Mouse (Mus musculus) stomach, embryonic 15.5 days (tissue): ENCODE data around the gene Fxyd5. TPM values are rescaled to one million over a fixed set of nuclear protein-coding genes. Genes with fewer than 3 reads are reported as not detected.

Experiments
- ATAC-seq: fragments of 200-750 bp; cut with Nextera tagmentation; 2 replicates; pipeline ENCODE4 v1.8.0; 2017; ENCODE audit warnings: low read depth, moderate number of reproducible peaks, moderate TSS enrichment; ENCODE audit not compliant: insufficient read depth, low FRiP score
- H3K27ac ChIP-seq: fragments of 300-500 bp; sonication (generic); 2 replicates; pipeline ENCODE4 v1.5.1; 2015; ENCODE audit warnings: mild to moderate bottlenecking, inconsistent platforms
- H3K27me3 ChIP-seq: fragments of 300-500 bp; sonication (generic); replicated peaks from 2 replicates; pipeline ENCODE4 v1.6.1; 2015; ENCODE audit warnings: inconsistent platforms
- H3K36me3 ChIP-seq: fragments of 300-500 bp; sonication (generic); 2 replicates; pipeline ENCODE4 v1.6.1; 2015; ENCODE audit warnings: inconsistent platforms
- H3K4me1 ChIP-seq: fragments of 300-500 bp; sonication (generic); 2 replicates; pipeline ENCODE4 v1.6.1; 2015; ENCODE audit warnings: inconsistent platforms
- H3K4me2 ChIP-seq: fragments of 300-500 bp; sonication (generic); 2 replicates; pipeline ENCODE4 v1.6.1; 2015; ENCODE audit warnings: mild to moderate bottlenecking, inconsistent platforms
- H3K4me3 ChIP-seq: fragments of 300-500 bp; sonication (generic); replicated peaks from 2 replicates; pipeline ENCODE4 v1.5.1; 2015; ENCODE audit warnings: inconsistent platforms
- H3K9ac ChIP-seq: fragments of 300-500 bp; sonication (generic); 2 replicates; pipeline ENCODE4 v1.6.1; 2015; ENCODE audit warnings: inconsistent platforms
- H3K9me3 ChIP-seq: fragments of 300-500 bp; sonication (generic); 2 replicates; pipeline ENCODE4 v1.6.1; 2016; ENCODE audit warnings: inconsistent platforms
- WGBS: fragments of 180-500 bp; shearing (Covaris S2); methylation state at CpG from one replicate; pipeline ENCODE4 v1.1.7; 2015; 5-methylcytosine and 5-hydroxymethylcytosine counted together
- polyA plus RNA-seq: library from polyadenylated mRNA; unstranded; fragments of >200 nt; fragmentation: Nextera tagmentation; extraction: Ambion mirVana; gene quantifications from 2 replicates; pipeline ENCODE4 v1.2.1, GENCODE M21; 2015

Gene Fxyd5
- polyA plus RNA-seq, 1 experiment from 2014 or later: 27.1 TPM

DNA sequence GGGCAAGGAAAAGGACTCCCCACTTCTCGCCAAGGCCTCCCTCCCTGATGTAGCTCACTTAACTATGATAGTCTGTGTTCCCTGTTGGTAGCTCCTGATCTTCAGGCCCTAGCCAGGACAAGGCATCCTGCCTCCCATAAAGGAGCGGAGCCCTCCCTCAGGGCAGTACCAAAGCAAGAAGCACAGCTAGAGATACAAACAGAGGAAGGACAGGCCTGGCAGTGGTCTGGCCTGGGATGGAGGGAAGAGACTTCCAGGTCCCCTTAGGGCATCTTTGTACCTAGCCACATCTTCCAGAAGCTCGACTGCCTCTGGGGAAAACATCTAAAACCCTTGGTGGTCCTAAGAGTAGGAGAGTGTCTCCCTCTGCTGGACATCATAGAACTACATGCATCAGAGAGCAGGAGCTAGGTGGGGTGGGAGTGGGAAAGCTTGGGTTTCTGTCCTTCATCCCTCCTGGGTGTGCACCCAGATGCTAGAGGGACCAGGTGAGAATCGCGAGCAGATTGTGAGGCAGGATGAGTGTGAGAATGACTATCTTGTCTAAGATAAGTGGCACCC, 35.7 kb upstream of the Fxyd5 start:
- no peak for ATAC-seq
- Histone ChIP-seq H3K9ac (no peak overlapping the region), H3K4me1 (peaks cover 9% of the 10 kb centered on the region), H3K9me3 (no peaks in the 10 kb centered on the region), H3K4me2 (no peak overlapping the region), H3K27me3 (no peaks in the 10 kb centered on the region), H3K27ac (no peak overlapping the region), H3K36me3 (no peaks in the 10 kb centered on the region), H3K4me3 (no peak overlapping the region)
- WGBS: 36% methylated on average over 5 of the region's 5 CpGs

DNA sequence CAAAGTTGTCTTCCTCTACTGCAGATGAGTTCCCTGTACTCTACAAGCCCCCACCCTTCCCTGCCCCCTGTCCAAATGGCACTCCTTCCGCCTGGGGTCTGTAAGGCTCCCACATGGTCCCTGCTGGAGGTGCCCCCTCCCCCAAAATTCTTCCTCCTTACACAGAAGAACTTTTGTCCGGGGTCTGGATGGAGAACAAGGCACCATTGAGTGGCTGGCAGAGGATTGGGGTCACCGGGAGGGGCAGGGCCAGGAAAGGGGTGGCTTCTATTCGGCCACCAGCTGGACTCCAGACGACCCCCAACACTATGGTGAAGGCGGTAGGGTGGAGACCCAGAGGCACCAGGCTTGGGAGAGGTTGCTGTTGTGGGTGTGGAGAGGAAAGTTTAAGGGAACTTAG, 35.2 kb upstream of the Fxyd5 start:
- H3K9me3 ChIP-seq: no peaks in the 10 kb centered on the region
- H3K4me3 ChIP-seq: no peak overlapping the region
- no peaks in the 10 kb centered on the region for H3K27me3 ChIP-seq
- peaks cover 10% of the 10 kb centered on the region for H3K4me1 ChIP-seq
- H3K4me2 ChIP-seq: no peak overlapping the region
- 50% methylated on average over 6 of the region's 6 CpGs for WGBS
- H3K27ac ChIP-seq: 0 out of 2 replicates have a peak overlapping the region, but pooled peaks have one; percentile 67
- no peak for ATAC-seq
- H3K36me3 ChIP-seq: no peaks in the 10 kb centered on the region
- no peak overlapping the region for H3K9ac ChIP-seq

DNA sequence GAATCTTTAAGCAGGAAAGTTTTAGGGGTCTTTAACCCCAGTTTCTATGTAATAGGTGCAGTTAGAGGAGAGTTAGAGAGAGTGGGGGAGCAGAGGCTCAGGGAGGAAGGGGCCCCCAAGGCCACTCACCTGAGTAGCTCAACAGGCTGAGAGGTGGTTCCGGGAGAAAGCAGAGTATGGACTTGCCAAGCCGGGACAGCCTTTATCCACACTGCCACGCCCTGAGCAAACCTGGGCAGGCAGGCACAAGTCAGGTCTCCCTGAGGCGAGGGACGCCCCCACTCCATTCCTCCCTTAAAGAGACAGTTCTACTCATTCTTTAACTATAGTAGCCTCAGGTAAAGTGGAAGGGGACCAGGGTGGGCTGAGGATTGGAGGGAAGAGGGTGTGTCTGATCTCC, 34.2 kb upstream of the Fxyd5 start, which contains the start of gene Fxyd3:
Fxyd3 (minus strand) TSS at position 213 of the 400 bp plus-strand sequence.
- H3K27ac ChIP-seq: peak within 1 kb of the TSS; percentile 67
- peak within 1 kb of the TSS; percentile 37 for H3K4me2 ChIP-seq
- ATAC-seq: peak; percentile 69
- no peak within 1 kb of the TSS; the same call in 1 of the 2 replicates for H3K9ac ChIP-seq
- peaks cover 16% of the 10 kb centered on the region for H3K4me1 ChIP-seq
- no peaks in the 10 kb centered on the region for H3K27me3 ChIP-seq
- 48% methylated on average over 5 of the region's 5 CpGs for WGBS
- H3K9me3 ChIP-seq: no peaks in the 10 kb centered on the region
- peak within 1 kb of the TSS; percentile 35 for H3K4me3 ChIP-seq
- no peaks in the 10 kb centered on the region for H3K36me3 ChIP-seq

DNA sequence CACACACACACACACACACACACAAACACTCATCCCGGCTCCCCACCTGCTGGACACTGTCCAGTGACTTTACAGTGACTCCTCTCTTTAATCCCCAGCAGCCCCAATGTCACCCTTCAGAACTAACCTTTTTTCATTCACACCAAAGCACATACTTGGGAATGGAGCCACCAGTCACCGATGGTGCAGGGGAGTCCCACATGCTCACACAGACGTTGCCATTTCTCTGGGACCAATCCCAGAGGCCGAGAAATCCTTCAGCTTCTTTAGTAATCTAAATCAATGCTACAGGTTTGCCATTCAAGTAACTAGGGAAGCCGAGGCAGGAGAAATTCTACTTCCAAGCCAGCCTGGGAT, 32.4 kb upstream of the Fxyd5 start:
- WGBS: 59% methylated on average over 5 of the region's 5 CpGs
- Histone ChIP-seq H3K9ac (no peak overlapping the region), H3K36me3 (no peaks in the 10 kb centered on the region), H3K27me3 (no peaks in the 10 kb centered on the region), H3K4me3 (peak overlapping the region; percentile 35; the same call in 1 of the 2 replicates), H3K27ac (peak overlapping the region; percentile 81), H3K4me2 (peak overlapping the region; percentile 37), H3K9me3 (no peaks in the 10 kb centered on the region), H3K4me1 (peaks cover 23% of the 10 kb centered on the region)
- ATAC-seq: no peak

DNA sequence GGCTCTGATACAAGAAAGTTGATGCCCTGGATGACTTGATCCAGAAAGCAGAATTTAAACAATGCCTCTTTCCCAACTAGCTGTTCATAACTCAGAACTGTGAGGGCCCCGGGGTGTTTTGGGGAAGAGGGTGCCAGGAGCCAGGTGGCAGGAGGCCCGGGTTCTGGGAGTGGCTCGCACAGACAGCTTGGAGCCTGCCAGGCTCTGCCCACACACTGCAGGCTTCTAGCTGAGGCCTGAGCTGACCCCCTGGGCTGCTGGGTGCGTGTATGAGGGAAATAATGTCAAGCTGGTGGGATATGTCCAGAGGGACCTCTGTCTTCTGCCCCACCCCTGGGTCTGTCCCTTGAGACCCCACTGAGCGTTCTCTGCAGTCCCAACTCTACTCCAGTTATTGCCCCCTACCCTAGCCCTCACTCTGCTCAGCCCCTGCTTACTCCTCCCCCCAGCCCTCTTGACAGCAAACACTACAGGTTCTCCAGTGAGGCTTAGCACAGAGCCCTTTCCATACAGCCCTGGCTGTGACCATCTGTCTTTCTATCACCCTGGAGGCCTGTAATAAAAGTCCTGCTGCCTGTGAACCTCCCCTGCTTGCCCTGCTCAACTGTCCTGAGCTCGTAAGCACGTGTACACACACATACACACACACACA, 31.9 kb upstream of the Fxyd5 start:
- 51% methylated on average over 7 of the region's 7 CpGs for WGBS
- Histone ChIP-seq H3K9ac (no peak overlapping the region; the same call in 1 of the 2 replicates), H3K36me3 (no peaks in the 10 kb centered on the region), H3K4me1 (peaks cover 23% of the 10 kb centered on the region), H3K4me3 (peak overlapping the region; percentile 35; the same call in 1 of the 2 replicates), H3K4me2 (peak overlapping the region; percentile 37), H3K27me3 (no peaks in the 10 kb centered on the region), H3K9me3 (no peaks in the 10 kb centered on the region), H3K27ac (peak overlapping the region; percentile 81)
- no peak for ATAC-seq

DNA sequence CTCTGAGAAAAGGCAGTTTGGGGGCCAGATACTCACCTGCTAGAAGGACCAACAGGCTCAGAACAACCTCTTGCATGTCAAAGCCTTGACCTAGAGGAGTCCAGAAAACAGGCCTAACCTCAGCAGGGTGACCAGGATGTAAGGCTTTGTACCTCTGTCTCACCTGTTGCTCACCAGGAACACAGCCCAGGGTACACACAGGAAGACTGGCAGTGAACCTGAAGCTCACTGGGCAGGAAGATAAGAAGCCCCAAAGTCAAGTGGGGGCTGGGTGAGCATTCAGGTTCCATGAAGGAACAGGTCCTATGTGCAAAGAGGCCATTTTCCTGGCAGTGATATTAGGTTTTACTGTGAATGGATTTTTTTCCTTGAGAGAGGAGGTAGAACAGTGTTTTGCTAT, 31.3 kb upstream of the Fxyd5 start:
- H3K4me2 ChIP-seq: no peak overlapping the region
- no peaks in the 10 kb centered on the region for H3K36me3 ChIP-seq
- peak overlapping the region; percentile 81 for H3K27ac ChIP-seq
- H3K9ac ChIP-seq: no peak overlapping the region
- H3K9me3 ChIP-seq: no peaks in the 10 kb centered on the region
- ATAC-seq: peak; percentile 24; the same call in 1 of the 2 replicates
- H3K27me3 ChIP-seq: no peaks in the 10 kb centered on the region
- H3K4me1 ChIP-seq: peaks cover 23% of the 10 kb centered on the region
- H3K4me3 ChIP-seq: no peak overlapping the region

DNA sequence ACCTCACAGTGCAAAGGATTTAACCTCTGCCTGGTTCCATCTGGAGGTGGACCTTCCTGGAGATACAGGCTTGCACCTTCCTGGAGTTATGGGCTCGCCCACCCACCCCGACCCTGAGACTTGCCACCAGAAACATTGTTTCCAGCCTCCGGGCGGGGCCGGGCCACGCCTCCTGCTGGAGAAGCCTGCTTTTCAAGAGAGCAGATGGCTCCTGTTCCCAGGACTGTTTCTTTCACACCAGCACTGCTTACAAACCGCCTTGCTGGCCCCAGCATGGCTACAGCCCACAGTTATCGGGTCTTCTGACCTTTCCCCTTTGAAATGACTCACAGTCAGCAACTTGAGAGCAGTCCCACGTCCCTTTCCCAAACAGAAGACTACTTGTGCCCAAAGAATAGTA, 30.0 kb upstream of the Fxyd5 start:
- Histone ChIP-seq H3K4me1 (peaks cover 31% of the 10 kb centered on the region), H3K36me3 (no peaks in the 10 kb centered on the region), H3K9ac (no peak overlapping the region), H3K9me3 (no peaks in the 10 kb centered on the region), H3K27ac (peak overlapping the region; percentile 81), H3K4me3 (no peak overlapping the region; the same call in 1 of the 2 replicates), H3K4me2 (peak overlapping the region; percentile 31), H3K27me3 (no peaks in the 10 kb centered on the region)
- no peak for ATAC-seq
- 26% methylated on average over 9 of the region's 9 CpGs for WGBS

DNA sequence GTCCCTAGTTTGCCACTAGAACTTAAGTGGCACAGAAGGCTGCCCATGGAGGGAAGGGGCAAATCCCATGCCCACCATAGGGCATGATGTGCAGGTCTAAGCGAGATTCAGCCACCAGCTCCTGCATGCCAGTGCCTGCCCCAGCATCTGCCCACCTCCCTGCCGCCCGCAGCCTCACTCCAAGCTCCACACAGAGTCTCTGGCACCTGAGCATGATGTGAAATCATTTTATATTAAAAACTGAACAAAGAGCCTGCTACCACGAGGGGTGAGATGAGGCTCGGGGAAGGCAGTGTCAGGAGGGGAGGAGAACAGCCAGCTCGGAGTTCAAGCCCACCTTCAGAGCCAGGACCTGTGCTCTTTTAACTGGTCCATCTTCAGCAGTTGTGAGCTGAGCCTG, 28.0 kb upstream of the Fxyd5 start:
- no peak for ATAC-seq
- WGBS: 72% methylated on average over 6 of the region's 6 CpGs
- Histone ChIP-seq H3K4me2 (no peak overlapping the region), H3K4me3 (no peak overlapping the region), H3K27ac (no peak overlapping the region), H3K36me3 (no peaks in the 10 kb centered on the region), H3K4me1 (peaks cover 33% of the 10 kb centered on the region), H3K27me3 (no peaks in the 10 kb centered on the region), H3K9me3 (no peaks in the 10 kb centered on the region), H3K9ac (no peak overlapping the region)

DNA sequence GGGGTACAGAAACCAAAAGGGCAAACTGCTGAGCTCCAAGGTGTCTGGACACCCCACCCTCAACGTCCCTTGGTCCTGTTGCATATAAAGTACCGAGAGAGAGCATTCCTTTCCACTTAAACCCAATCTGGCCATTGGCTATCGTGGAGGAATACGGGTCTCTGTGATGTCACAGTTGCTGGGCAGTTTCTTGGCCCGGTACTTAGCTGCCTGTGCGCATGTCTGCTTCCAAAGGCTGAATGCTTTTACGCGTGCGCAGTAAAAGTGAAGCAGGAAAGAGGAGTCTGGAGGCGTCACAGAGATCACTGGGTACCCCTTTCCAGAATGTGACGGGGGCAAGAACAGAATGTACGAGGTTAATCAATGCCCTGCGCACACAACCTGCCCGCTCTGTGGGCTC, 27.2 kb upstream of the Fxyd5 start:
- Histone ChIP-seq H3K27ac (no peak overlapping the region), H3K4me2 (no peak overlapping the region), H3K4me1 (peaks cover 33% of the 10 kb centered on the region), H3K36me3 (no peaks in the 10 kb centered on the region), H3K4me3 (no peak overlapping the region), H3K27me3 (no peaks in the 10 kb centered on the region), H3K9me3 (no peaks in the 10 kb centered on the region), H3K9ac (no peak overlapping the region)
- ATAC-seq: no peak
- 84% methylated on average over 14 of the region's 14 CpGs for WGBS

DNA sequence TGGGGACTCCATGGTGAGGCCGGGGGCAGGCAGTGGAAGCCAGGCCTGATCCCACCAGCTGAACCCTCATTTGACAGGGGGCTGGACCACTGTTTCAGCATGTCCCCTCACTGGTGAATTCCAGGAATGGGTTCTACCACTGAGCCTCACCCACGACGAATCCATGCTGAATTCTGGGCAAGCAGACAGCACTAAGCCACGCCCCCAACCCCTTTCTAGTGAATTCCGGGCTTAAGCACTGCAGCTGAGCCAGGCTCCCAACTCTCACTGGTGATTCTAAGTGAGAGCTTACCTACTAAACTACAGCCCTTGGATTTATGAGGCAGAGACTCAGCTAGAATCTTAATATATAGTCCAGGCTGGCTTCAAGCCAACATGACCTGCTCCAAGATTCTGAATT, 25.6 kb upstream of the Fxyd5 start:
- Histone ChIP-seq H3K9me3 (no peaks in the 10 kb centered on the region), H3K9ac (no peak overlapping the region), H3K4me2 (no peak overlapping the region), H3K36me3 (no peaks in the 10 kb centered on the region), H3K27ac (peak overlapping the region; percentile 48; the same call in 1 of the 2 replicates), H3K27me3 (no peaks in the 10 kb centered on the region), H3K4me1 (peaks cover 27% of the 10 kb centered on the region), H3K4me3 (no peak overlapping the region)
- WGBS: 23% methylated on average over 5 of the region's 5 CpGs
- peak; percentile 24; the same call in 1 of the 2 replicates for ATAC-seq

DNA sequence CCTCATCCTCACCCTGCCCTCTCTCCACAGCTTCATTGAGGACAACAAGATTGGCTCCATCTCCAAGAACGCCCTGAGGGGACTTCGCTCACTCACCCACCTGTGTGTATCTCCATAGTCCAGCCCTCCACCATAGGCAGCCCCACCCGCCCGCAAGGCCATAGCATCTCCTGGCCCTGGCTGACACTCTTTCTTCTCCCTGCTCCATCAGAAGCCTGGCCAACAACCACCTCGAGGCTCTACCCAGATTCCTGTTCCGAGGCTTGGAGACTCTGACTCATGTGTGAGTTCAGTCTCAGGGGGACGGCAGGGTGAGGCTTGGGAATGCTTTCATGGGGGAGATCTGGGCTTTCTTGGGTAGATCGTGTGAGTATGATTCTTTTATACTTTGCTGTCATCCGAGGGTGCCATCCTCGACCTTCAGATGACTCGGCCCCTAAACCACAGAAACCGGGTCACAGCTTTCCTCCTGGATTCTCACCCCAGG, 20.8 kb upstream of the Fxyd5 start:
- no peaks in the 10 kb centered on the region for H3K27me3 ChIP-seq
- H3K4me1 ChIP-seq: peaks cover 14% of the 10 kb centered on the region
- no peaks in the 10 kb centered on the region for H3K9me3 ChIP-seq
- H3K4me3 ChIP-seq: no peak overlapping the region
- ATAC-seq: no peak
- H3K4me2 ChIP-seq: no peak overlapping the region
- no peak overlapping the region for H3K9ac ChIP-seq
- WGBS: 82% methylated on average over 12 of the region's 12 CpGs
- H3K27ac ChIP-seq: no peak overlapping the region
- no peaks in the 10 kb centered on the region for H3K36me3 ChIP-seq

DNA sequence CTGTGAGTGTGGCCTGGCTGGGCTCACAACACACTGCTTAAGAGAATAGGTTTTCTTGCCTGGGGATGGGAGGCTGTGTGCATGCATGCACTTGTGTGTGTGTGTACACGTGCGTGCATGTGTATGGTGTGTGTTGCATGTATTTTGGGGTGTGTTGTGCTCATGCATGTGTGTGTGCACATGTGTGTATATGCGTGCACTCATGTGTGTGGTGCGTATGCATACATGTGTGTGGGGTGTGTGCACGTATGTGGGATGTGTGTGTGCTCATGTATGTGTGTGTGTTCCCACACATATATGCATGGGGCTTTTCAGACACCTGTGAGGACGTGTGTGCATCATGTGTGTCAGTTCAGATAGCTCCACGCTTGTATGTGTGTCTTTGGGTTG, 18.3 kb upstream of the Fxyd5 start:
- H3K27ac ChIP-seq: no peak overlapping the region
- H3K9me3 ChIP-seq: no peaks in the 10 kb centered on the region
- WGBS: 86% methylated on average over 7 of the region's 7 CpGs
- H3K4me3 ChIP-seq: no peak overlapping the region
- no peaks in the 10 kb centered on the region for H3K27me3 ChIP-seq
- H3K36me3 ChIP-seq: no peaks in the 10 kb centered on the region
- H3K4me1 ChIP-seq: peaks cover 4% of the 10 kb centered on the region; the same call in 1 of the 2 replicates
- H3K4me2 ChIP-seq: no peak overlapping the region
- no peak for ATAC-seq
- H3K9ac ChIP-seq: no peak overlapping the region
